Mouse (Mus musculus) spleen, postnatal 14 days (tissue): ENCODE results near the gene Spata31d1d.
"Not testable (repeated sequence)": the region's sequence is repeated elsewhere in the genome, so short reads cannot be mapped to it uniquely, and the experiment has no call there.

Source experiments
- DNase-seq, 2 experiments: peaks; one replicate each; pipeline ENCODE4 v3.0.0; 2021 to 2022; ENCODE audit warnings: low spot score in 2 of 2

Spata31d1d gene

GRCm38 (mm10) chr13:59728378-59729093 is 3.0 kb downstream of the Spata31d1d start:
- DNase-seq = peak; percentile 63 to 78

GRCm38 (mm10) chr13:59726139-59726867 is 5.2 kb downstream of the Spata31d1d start:
- no peak for DNase-seq

- DNase-seq = not testable (repeated sequence)
Measured at GRCm38 (mm10) chr13:59722089-59722488, 9.5 kb downstream of the Spata31d1d start.

GRCm38 (mm10) chr13:59719475-59719874 is 12.1 kb downstream of the Spata31d1d start:
- no peak for DNase-seq

- DNase-seq = not testable (repeated sequence)
Measured at GRCm38 (mm10) chr13:59718857-59719440, 12.6 kb downstream of the Spata31d1d start.

- DNase-seq = no peak
Measured at GRCm38 (mm10) chr13:59713710-59714109, 17.8 kb downstream of the Spata31d1d start.

- not testable (repeated sequence) for DNase-seq
Measured at GRCm38 (mm10) chr13:59711984-59712383, 19.6 kb downstream of the Spata31d1d start, which contains the start of gene Spata31d1b. Gene Spata31d1b (plus strand): TSS chr13:59712284.

- DNase-seq = no peak
Measured at GRCm38 (mm10) chr13:59710230-59710629, 21.3 kb downstream of the Spata31d1d start, which contains the start of gene Spata31d1a. Gene Spata31d1a (minus strand): TSS chr13:59710330.

- DNase-seq = no peak
Measured at GRCm38 (mm10) chr13:59704562-59704961, 27.0 kb downstream of the Spata31d1d start.

- DNase-seq = no peak
Measured at GRCm38 (mm10) chr13:59703514-59703913, 28.0 kb downstream of the Spata31d1d start.

GRCm38 (mm10) chr13:59700137-59700536 is 31.4 kb downstream of the Spata31d1d start:
- DNase-seq = not testable (repeated sequence)

GRCm38 (mm10) chr13:59699131-59699530 is 32.4 kb downstream of the Spata31d1d start:
- DNase-seq = no peak

- DNase-seq = no peak
Measured at GRCm38 (mm10) chr13:59695781-59696180, 35.8 kb downstream of the Spata31d1d start.

- no peak for DNase-seq
Measured at GRCm38 (mm10) chr13:59694008-59694407, 37.5 kb downstream of the Spata31d1d start, which contains the start of gene 4921517D22Rik. Gene 4921517D22Rik (minus strand): TSS chr13:59694108.

- DNase-seq = no peak
Measured at GRCm38 (mm10) chr13:59691478-59691877, 40.1 kb downstream of the Spata31d1d start.

GRCm38 (mm10) chr13:59690576-59690975 is 41.0 kb downstream of the Spata31d1d start:
- DNase-seq = no peak

- DNase-seq = no peak
Measured at GRCm38 (mm10) chr13:59689843-59690242, 41.7 kb downstream of the Spata31d1d start.

GRCm38 (mm10) chr13:59689313-59689712 is 42.2 kb downstream of the Spata31d1d start:
- DNase-seq = no peak

GRCm38 (mm10) chr13:59688338-59688770 is 43.2 kb downstream of the Spata31d1d start:
- DNase-seq = no peak

- no peak for DNase-seq
Measured at GRCm38 (mm10) chr13:59685236-59685635, 46.3 kb downstream of the Spata31d1d start.

GRCm38 (mm10) chr13:59682629-59683028 is 48.9 kb downstream of the Spata31d1d start:
- no peak for DNase-seq

- no peak for DNase-seq
Measured at GRCm38 (mm10) chr13:59679908-59680307, 51.6 kb downstream of the Spata31d1d start.
